In the genomic region with DNA sequence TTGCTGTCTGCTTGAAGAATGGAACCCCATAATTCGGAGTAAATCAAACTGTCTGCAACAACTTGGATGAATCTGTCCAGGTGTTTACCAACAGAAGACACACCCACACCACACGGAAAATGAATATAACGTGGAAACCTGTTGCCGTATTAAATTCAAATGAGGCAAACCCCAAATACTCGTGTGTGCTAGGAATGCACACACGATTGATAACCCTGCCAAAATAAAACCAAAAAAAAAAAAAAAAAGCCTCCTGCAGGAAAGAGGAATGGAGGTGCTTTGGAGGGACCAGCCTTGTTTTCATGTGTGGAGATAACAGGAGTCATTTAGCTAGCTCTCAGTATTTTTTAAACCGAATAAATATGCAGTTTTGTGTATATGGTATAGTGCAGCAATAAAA, we compare ENCODE assay signal across 1 mouse cellular context.
TF ChIP-seq lines count a peak whose summit lies in the region.

No protein-coding gene starts in this region.

TF ChIP-seq in CH12.LX, 34 proteins besides CTCF, POLR2A, EP300 and RAD21 (continued from another document):
- TF ChIP-seq MEF2A (IDR thresholded peaks at IDR 0.05; ENCODE audit: borderline replicate concordance, low read depth, low read length), result no peak
